ENCODE assay signal across 10 mouse cellular contexts in the genomic region with DNA sequence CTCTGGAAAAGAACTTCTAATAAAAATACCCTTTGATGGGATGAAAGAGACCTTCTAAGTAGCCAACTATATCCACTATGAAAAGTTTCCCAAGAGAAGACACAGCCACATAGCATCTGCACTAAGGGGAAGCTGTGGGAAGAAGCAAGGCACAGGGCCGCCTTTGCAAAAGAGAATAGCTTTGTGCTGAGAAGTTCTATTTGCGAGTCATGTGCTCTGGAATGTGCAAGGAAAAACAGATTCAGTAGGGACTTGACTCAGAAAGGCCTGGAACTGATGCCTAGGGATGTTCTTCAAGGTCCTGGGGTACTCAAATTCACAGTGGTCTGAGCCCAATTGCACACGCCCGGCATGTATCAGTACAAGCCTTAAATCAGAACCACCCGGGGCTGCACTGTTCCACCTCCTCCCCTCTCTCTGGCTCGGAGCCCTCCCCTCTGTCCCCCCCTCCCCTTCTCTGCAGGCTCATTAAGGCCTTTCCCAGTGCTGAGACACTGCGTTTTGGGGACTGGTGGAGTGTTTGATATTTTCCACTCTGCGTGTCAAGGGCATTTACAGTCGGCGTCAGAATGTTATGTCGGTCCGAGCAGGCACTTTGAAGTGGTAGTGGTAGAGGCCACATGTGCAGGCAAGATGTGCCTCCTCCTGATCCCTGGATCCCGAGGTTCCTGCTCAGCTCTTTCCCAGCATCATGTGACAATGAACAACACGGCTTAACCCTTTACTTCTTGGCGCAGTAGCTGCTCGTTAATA.
DNase-seq lines count a peak whose midpoint lies in the region; ATAC-seq and TF ChIP-seq lines count a peak whose summit lies in the region.
"Had no signal": no experiment of that assay in that cellular context is flagged by ENCODE, and none has a peak within 500 bp of the region (broad histone marks: within the 10 kb centered on the region; RNA-seq: fewer than 3 reads in every experiment).

No protein-coding gene starts in this region.

- peak overlapping the region; percentile 22; the same call in 1 of the 2 replicates for H3K4me2 ChIP-seq in intestine, embryonic 15.5 days (replicated peaks)
- H3K4me2 ChIP-seq in intestine, postnatal 0 days (replicated peaks; ENCODE audit: low read depth) = no peak overlapping the region
- no peak overlapping the region for H3K4me2 ChIP-seq in forebrain, embryonic 11.5 days (ENCODE audit: low read depth, low read length, severe bottlenecking)
- no peak overlapping the region for H3K4me2 ChIP-seq in midbrain, embryonic 14.5 days (ENCODE audit: low read length)

- H3K9ac ChIP-seq in intestine, embryonic 15.5 days = no peak overlapping the region
- H3K9ac ChIP-seq in intestine, postnatal 0 days (ENCODE audit: low read depth, low read length) = no peak overlapping the region
- H3K9ac ChIP-seq in forebrain, embryonic 11.5 days (ENCODE audit: low read length) = no peak overlapping the region
- no peak overlapping the region for H3K9ac ChIP-seq in midbrain, embryonic 14.5 days (replicated peaks; ENCODE audit: low read length)

- WGBS in intestine, embryonic 15.5 days = 49% methylated on average over 16 of the region's 16 CpGs
- 55% methylated on average over 16 of the region's 16 CpGs for WGBS in intestine, postnatal 0 days
- 61% methylated on average over 16 of the region's 16 CpGs for WGBS in forebrain, embryonic 11.5 days
- WGBS in midbrain, embryonic 14.5 days = 75% methylated on average over 16 of the region's 16 CpGs

- H3K9me3 ChIP-seq in intestine, embryonic 15.5 days = no peaks in the 10 kb centered on the region
- H3K9me3 ChIP-seq in intestine, postnatal 0 days (ENCODE audit: control insufficient read depth) = no peaks in the 10 kb centered on the region
- no peaks in the 10 kb centered on the region for H3K9me3 ChIP-seq in forebrain, embryonic 11.5 days (ENCODE audit: control insufficient read depth, low read length)
- no peaks in the 10 kb centered on the region for H3K9me3 ChIP-seq in midbrain, embryonic 14.5 days (ENCODE audit: control insufficient read depth, low read length)

- H3K4me1 ChIP-seq in intestine, embryonic 15.5 days (replicated peaks) = no peaks in the 10 kb centered on the region
- H3K4me1 ChIP-seq in intestine, postnatal 0 days (replicated peaks; ENCODE audit: control insufficient read depth, insufficient read depth, low read length) = no peaks in the 10 kb centered on the region
- H3K4me1 ChIP-seq in forebrain, embryonic 11.5 days (replicated peaks; ENCODE audit: control insufficient read depth, insufficient read depth, low read length) = no peaks in the 10 kb centered on the region
- no peaks in the 10 kb centered on the region for H3K4me1 ChIP-seq in midbrain, embryonic 14.5 days (ENCODE audit: control insufficient read depth, insufficient read depth, low read length)
- H3K4me1 ChIP-seq: megakaryocyte, embryonic 14.5 days had no signal

- no peak for TF ChIP-seq CTCF in intestine, postnatal 0 days (IDR thresholded peaks at IDR 0.05; ENCODE audit: low read depth)

- no peaks in the 10 kb centered on the region for H3K27me3 ChIP-seq in intestine, embryonic 15.5 days (replicated peaks)
- H3K27me3 ChIP-seq in intestine, postnatal 0 days (replicated peaks; ENCODE audit: control insufficient read depth, insufficient read depth, low read length) = no peaks in the 10 kb centered on the region
- no peaks in the 10 kb centered on the region for H3K27me3 ChIP-seq in forebrain, embryonic 11.5 days (ENCODE audit: control insufficient read depth, insufficient read depth, low read length)
- H3K27me3 ChIP-seq in midbrain, embryonic 14.5 days (ENCODE audit: control insufficient read depth, insufficient read depth, low read length) = no peaks in the 10 kb centered on the region
- H3K27me3 ChIP-seq: megakaryocyte, embryonic 14.5 days had no signal

- H3K4me3 ChIP-seq in intestine, embryonic 15.5 days (replicated peaks) = no peak overlapping the region
- H3K4me3 ChIP-seq in intestine, postnatal 0 days (ENCODE audit: low read depth, low read length) = no peak overlapping the region
- no peak overlapping the region for H3K4me3 ChIP-seq in forebrain, embryonic 11.5 days (ENCODE audit: low read depth, low read length)
- no peak overlapping the region for H3K4me3 ChIP-seq in midbrain, embryonic 14.5 days (replicated peaks; ENCODE audit: low read depth, low read length)
- H3K4me3 ChIP-seq: megakaryocyte, embryonic 14.5 days had no signal

- ATAC-seq in intestine, embryonic 15.5 days = peak; percentile 34
- ATAC-seq in intestine, postnatal 0 days = no peak
- ATAC-seq in forebrain, embryonic 11.5 days (replicated peaks; ENCODE audit: low FRiP score) = peak; percentile 49
- 0 out of 2 replicates have a peak, but pooled peaks have one; percentile 18 for ATAC-seq in midbrain, embryonic 14.5 days (ENCODE audit: low FRiP score, low TSS enrichment)

- no peaks in the 10 kb centered on the region for H3K36me3 ChIP-seq in intestine, embryonic 15.5 days
- no peaks in the 10 kb centered on the region for H3K36me3 ChIP-seq in intestine, postnatal 0 days (ENCODE audit: control insufficient read depth, insufficient read depth)
- no peaks in the 10 kb centered on the region for H3K36me3 ChIP-seq in forebrain, embryonic 11.5 days (ENCODE audit: control insufficient read depth, insufficient read depth, low read length)
- no peaks in the 10 kb centered on the region for H3K36me3 ChIP-seq in midbrain, embryonic 14.5 days (ENCODE audit: control insufficient read depth, insufficient read depth, low read length)

- H3K27ac ChIP-seq in intestine, embryonic 15.5 days = no peak overlapping the region
- no peak overlapping the region for H3K27ac ChIP-seq in intestine, postnatal 0 days (ENCODE audit: low read depth, low read length)
- H3K27ac ChIP-seq in forebrain, embryonic 11.5 days (ENCODE audit: low read depth, low read length) = no peak overlapping the region
- H3K27ac ChIP-seq in midbrain, embryonic 14.5 days (replicated peaks; ENCODE audit: low read depth, low read length) = no peak overlapping the region

- DNase-seq in adipocyte (ENCODE audit: low spot score) = peak; percentile 46
- DNase-seq in forebrain, embryonic 11.5 days (ENCODE audit: low spot score) = peak; percentile 51
- DNase-seq in midbrain, embryonic 14.5 days = peak; percentile 2
- no peak for DNase-seq in layer of hippocampus, postnatal 25 days (ENCODE audit: extremely low spot score in 1 of 2, low spot score in 1 of 2)
- no peak for DNase-seq in left cerebral cortex, adult 8-10 months (ENCODE audit: low spot score in 2 of 2)
- no peak for DNase-seq in right cerebral cortex, postnatal 36 days (ENCODE audit: low spot score in 2 of 2)
- DNase-seq: heart, adult 11 months had no signal

Comparison
In these comparisons a context has a peak if more than half of its experiments do, and no peak if none do; other contexts are left out.
1. DNase-seq: peak in adipocyte (single experiment), forebrain, embryonic 11.5 days (single experiment) and midbrain, embryonic 14.5 days (single experiment); none in layer of hippocampus, postnatal 25 days (0 of 2), left cerebral cortex, adult 8-10 months (0 of 2) and right cerebral cortex, postnatal 36 days (0 of 2).